Mouse (Mus musculus) lung, postnatal 4 days (tissue): ENCODE measurements at regions not wholly inside any gene's neighbourhood (a gene's known extent, or its start where the extent isn't known, plus 50 kb on each side); places are given as distances from the start of the nearest gene placed in this dataset.

ENCODE experiments used
- DNase-seq, 2 experiments: peaks; one replicate each; pipeline ENCODE4 v3.0.0; 2021

GRCm38 (mm10) chr1:185151130-185151799 is 52.7 kb upstream of the Rab3gap2 start:
- no peak for DNase-seq

GRCm38 (mm10) chr1:185150431-185151129 is 53.3 kb upstream of the Rab3gap2 start:
- no peak for DNase-seq

- no peak for DNase-seq
These were observed 59.1 kb upstream of the Rab3gap2 start for GRCm38 (mm10) chr1:185144791-185145190.

- DNase-seq = no peak
These were observed 59.9 kb upstream of the Rab3gap2 start for GRCm38 (mm10) chr1:185144006-185144405.

- DNase-seq = peak; percentile 5 to 35
These were observed 63.6 kb upstream of the Rab3gap2 start for GRCm38 (mm10) chr1:185140317-185140716.

- DNase-seq = no peak
These were observed 75.7 kb upstream of the Rab3gap2 start for GRCm38 (mm10) chr1:185128209-185128608.

GRCm38 (mm10) chr1:185125737-185126286 is 78.1 kb upstream of the Rab3gap2 start:
- DNase-seq = peak in 1 of 2 experiments; percentile 23

- no peak for DNase-seq
These were observed 82.4 kb upstream of the Rab3gap2 start for GRCm38 (mm10) chr1:185121552-185121951.

- DNase-seq = no peak
These were observed 83.5 kb upstream of the Rab3gap2 start for GRCm38 (mm10) chr1:185120416-185120815.

- DNase-seq = no peak
These were observed 86.2 kb upstream of the Rab3gap2 start for GRCm38 (mm10) chr1:185117711-185118110.

- DNase-seq = no peak
These were observed 90.2 kb upstream of the Rab3gap2 start for GRCm38 (mm10) chr1:185113687-185114086.

- no peak for DNase-seq
These were observed 91.9 kb upstream of the Rab3gap2 start for GRCm38 (mm10) chr1:185112017-185112399.

- DNase-seq = peak; percentile 62 to 78
These were observed 92.4 kb upstream of the Rab3gap2 start for GRCm38 (mm10) chr1:185111347-185112016.

- no peak for DNase-seq
These were observed 98.7 kb upstream of the Rab3gap2 start for GRCm38 (mm10) chr1:185104945-185105884.

GRCm38 (mm10) chr1:185103803-185104202 is 100.1 kb upstream of the Rab3gap2 start:
- no peak for DNase-seq

- no peak for DNase-seq
These were observed 99.9 kb upstream of the Mark1 start for GRCm38 (mm10) chr1:185098975-185099958.

- no peak for DNase-seq
These were observed 99.0 kb upstream of the Mark1 start for GRCm38 (mm10) chr1:185098195-185098974.

GRCm38 (mm10) chr1:185096741-185097140 is 97.4 kb upstream of the Mark1 start:
- no peak for DNase-seq

GRCm38 (mm10) chr1:185092757-185093156 is 93.4 kb upstream of the Mark1 start:
- DNase-seq = no peak
